Mouse (Mus musculus): ENCODE measurements around the gene Gm10945. TPM values are rescaled to one million over a fixed set of nuclear protein-coding genes. Genes with fewer than 3 reads are reported as not detected.

Gene Gm10945
- not detected in 2 replicates for total RNA-seq (2014; rRNA removed)
- polyA plus RNA-seq (2015; fragmentation: Nextera tagmentation; extraction: Ambion mirVana): not detected in 2 replicates

- no peak for DNase-seq (ENCODE audit: low spot score)
- Histone ChIP-seq H3K9ac (replicated peaks; ENCODE audit: low read length, poor library complexity, severe bottlenecking) (no peak within 1 kb of the TSS), H3K4me1 (ENCODE audit: insufficient read depth, low read length) (no peaks in the 10 kb centered on the region), H3K4me3 (ENCODE audit: low read depth, low read length) (no peak within 1 kb of the TSS), H3K27me3 (ENCODE audit: insufficient read depth, low read length) (no peaks in the 10 kb centered on the region), H3K9me3 (ENCODE audit: low read length) (no peaks in the 10 kb centered on the region), H3K4me2 (ENCODE audit: low read depth, low read length, poor library complexity, severe bottlenecking) (no peak within 1 kb of the TSS), H3K36me3 (ENCODE audit: insufficient read depth, low read length) (no peaks in the 10 kb centered on the region), H3K27ac (ENCODE audit: low read depth, low read length) (no peak within 1 kb of the TSS)
- TF ChIP-seq CTCF (IDR thresholded peaks at IDR 0.05): no peak
- WGBS: 89% methylated on average over 2 of the region's 2 CpGs
- ATAC-seq (ENCODE audit: low FRiP score): no peak
These were observed at the start of gene Gm10945 for GRCm38 (mm10) chr10:6761287-6761811. Gene Gm10945 (minus strand): TSS chr10:6761761.

GRCm38 (mm10) chr10:6790226-6790625 lies 28.7 kb upstream of the Gm10945 start:
- DNase-seq (ENCODE audit: low spot score) (peak; percentile 26), ATAC-seq (ENCODE audit: low FRiP score) (no peak)
- H3K36me3 ChIP-seq (ENCODE audit: insufficient read depth, low read length): no peaks in the 10 kb centered on the region
- no peaks in the 10 kb centered on the region for H3K9me3 ChIP-seq (ENCODE audit: low read length)
- no peak overlapping the region for H3K9ac ChIP-seq (replicated peaks; ENCODE audit: low read length, poor library complexity, severe bottlenecking)
- H3K4me2 ChIP-seq (ENCODE audit: low read depth, low read length, poor library complexity, severe bottlenecking): peak overlapping the region; percentile 65; the same call in 1 of the 2 replicates
- H3K4me3 ChIP-seq (ENCODE audit: low read depth, low read length): peak overlapping the region; percentile 43; the same call in 1 of the 2 replicates
- peak; percentile 72 for TF ChIP-seq CTCF (IDR thresholded peaks at IDR 0.05)
- H3K4me1 ChIP-seq (ENCODE audit: insufficient read depth, low read length): no peaks in the 10 kb centered on the region
- H3K27ac ChIP-seq (ENCODE audit: low read depth, low read length): no peak overlapping the region
- no peaks in the 10 kb centered on the region for H3K27me3 ChIP-seq (ENCODE audit: insufficient read depth, low read length)

GRCm38 (mm10) chr10:6788517-6789237 lies 27.1 kb upstream of the Gm10945 start:
- peak; percentile 24 for TF ChIP-seq CTCF (IDR thresholded peaks at IDR 0.05)
- Histone ChIP-seq H3K4me1 (ENCODE audit: insufficient read depth, low read length) (no peaks in the 10 kb centered on the region), H3K36me3 (ENCODE audit: insufficient read depth, low read length) (no peaks in the 10 kb centered on the region), H3K4me3 (ENCODE audit: low read depth, low read length) (peak overlapping the region; percentile 43), H3K27me3 (ENCODE audit: insufficient read depth, low read length) (no peaks in the 10 kb centered on the region), H3K9me3 (ENCODE audit: low read length) (no peaks in the 10 kb centered on the region), H3K9ac (replicated peaks; ENCODE audit: low read length, poor library complexity, severe bottlenecking) (peak overlapping the region; percentile 46), H3K27ac (ENCODE audit: low read depth, low read length) (no peak overlapping the region), H3K4me2 (ENCODE audit: low read depth, low read length, poor library complexity, severe bottlenecking) (peak overlapping the region; percentile 65)
- DNase-seq (ENCODE audit: low spot score) (peak; percentile 39), ATAC-seq (ENCODE audit: low FRiP score) (peak; percentile 78)
- 3% methylated on average over 25 of the region's 25 CpGs for WGBS

- DNase-seq (ENCODE audit: low spot score) (no peak), ATAC-seq (ENCODE audit: low FRiP score) (no peak)
- H3K4me3 ChIP-seq (ENCODE audit: low read depth, low read length): no peak within 1 kb of the TSS
- H3K9me3 ChIP-seq (ENCODE audit: low read length): no peaks in the 10 kb centered on the region
- TF ChIP-seq CTCF (IDR thresholded peaks at IDR 0.05): no peak
- no peak within 1 kb of the TSS for H3K9ac ChIP-seq (replicated peaks; ENCODE audit: low read length, poor library complexity, severe bottlenecking)
- H3K27me3 ChIP-seq (ENCODE audit: insufficient read depth, low read length): no peaks in the 10 kb centered on the region
- 85% methylated on average over 3 of the region's 3 CpGs for WGBS
- H3K4me2 ChIP-seq (ENCODE audit: low read depth, low read length, poor library complexity, severe bottlenecking): no peak within 1 kb of the TSS
- H3K4me1 ChIP-seq (ENCODE audit: insufficient read depth, low read length): no peaks in the 10 kb centered on the region
- no peak within 1 kb of the TSS for H3K27ac ChIP-seq (ENCODE audit: low read depth, low read length)
- H3K36me3 ChIP-seq (ENCODE audit: insufficient read depth, low read length): no peaks in the 10 kb centered on the region
These were observed 3.4 kb downstream of the Gm10945 start, which contains the start of gene Oprm1 for GRCm38 (mm10) chr10:6758206-6758605. Gene Oprm1 (plus strand): TSS chr10:6758506.

GRCm38 (mm10) chr10:6753375-6753774 lies 8.2 kb downstream of the Gm10945 start:
- no peak for TF ChIP-seq CTCF (IDR thresholded peaks at IDR 0.05)
- WGBS: 92% methylated on average over 5 of the region's 5 CpGs
- ATAC-seq (ENCODE audit: low FRiP score) (no peak), DNase-seq (ENCODE audit: low spot score) (no peak)
- Histone ChIP-seq H3K4me3 (ENCODE audit: low read depth, low read length) (no peak overlapping the region), H3K27me3 (ENCODE audit: insufficient read depth, low read length) (no peaks in the 10 kb centered on the region), H3K36me3 (ENCODE audit: insufficient read depth, low read length) (no peaks in the 10 kb centered on the region), H3K9ac (replicated peaks; ENCODE audit: low read length, poor library complexity, severe bottlenecking) (no peak overlapping the region), H3K9me3 (ENCODE audit: low read length) (no peaks in the 10 kb centered on the region), H3K4me2 (ENCODE audit: low read depth, low read length, poor library complexity, severe bottlenecking) (no peak overlapping the region), H3K27ac (ENCODE audit: low read depth, low read length) (no peak overlapping the region), H3K4me1 (ENCODE audit: insufficient read depth, low read length) (no peaks in the 10 kb centered on the region)

- Histone ChIP-seq H3K4me3 (ENCODE audit: low read depth, low read length) (no peak overlapping the region), H3K27ac (ENCODE audit: low read depth, low read length) (no peak overlapping the region), H3K27me3 (ENCODE audit: insufficient read depth, low read length) (no peaks in the 10 kb centered on the region), H3K9me3 (ENCODE audit: low read length) (no peaks in the 10 kb centered on the region), H3K4me1 (ENCODE audit: insufficient read depth, low read length) (no peaks in the 10 kb centered on the region), H3K9ac (replicated peaks; ENCODE audit: low read length, poor library complexity, severe bottlenecking) (no peak overlapping the region), H3K4me2 (ENCODE audit: low read depth, low read length, poor library complexity, severe bottlenecking) (no peak overlapping the region), H3K36me3 (ENCODE audit: insufficient read depth, low read length) (no peaks in the 10 kb centered on the region)
- ATAC-seq (ENCODE audit: low FRiP score): no peak
- no peak for DNase-seq (ENCODE audit: low spot score)
- TF ChIP-seq CTCF (IDR thresholded peaks at IDR 0.05): peak; percentile 36; the same call in 1 of the 2 replicates
- WGBS: 95% methylated on average over 3 of the region's 3 CpGs
These were observed 33.1 kb downstream of the Gm10945 start for GRCm38 (mm10) chr10:6728469-6728868.

Data from midbrain, postnatal 0 days (tissue).